Mouse (Mus musculus) ES-E14 (cell line): ENCODE results near the gene Marc2. TPM values are rescaled to one million over a fixed set of nuclear protein-coding genes. Genes with fewer than 3 reads are reported as not detected.

Experiments used
- DNase-seq: peaks from one replicate; pipeline ENCODE4 v3.0.0-alpha.2; 2013; ENCODE audit warnings: low read depth, low spot score
- H3K27ac ChIP-seq: 2 replicates; pipeline ENCODE4 v1.5.1; 2012; ENCODE audit warnings: low read depth, mild to moderate bottlenecking, low read length, moderate library complexity, mixed read lengths; ENCODE audit not compliant: poor library complexity, insufficient read depth, severe bottlenecking
- H3K36me3 ChIP-seq: 2 replicates; pipeline ENCODE4 v1.6.1; 2012; ENCODE audit warnings: mild to moderate bottlenecking, low read length, moderate library complexity, mixed read lengths; ENCODE audit not compliant: control insufficient read depth, poor library complexity, insufficient read depth, severe bottlenecking
- H3K4me1 ChIP-seq, 2 experiments: fragments of 150-350 bp in 1 of 2; sonication (generic) in 1 of 2; 2 replicates each; pipeline ENCODE4 v1.6.1; 2012; ENCODE audit warnings: low read length in 2 of 2, mild to moderate bottlenecking in 1 of 2, mixed read lengths in 1 of 2; ENCODE audit not compliant: control insufficient read depth in 2 of 2, insufficient read depth in 2 of 2, poor library complexity in 1 of 2
- H3K4me3 ChIP-seq, 2 experiments: fragments of 150-350 bp in 1 of 2; sonication (generic) in 1 of 2; 2 replicates each; pipeline ENCODE4 v1.5.1; 2012; ENCODE audit warnings: low read length in 2 of 2, low read depth in 1 of 2, mild to moderate bottlenecking in 1 of 2, mixed read lengths in 1 of 2; ENCODE audit not compliant: insufficient read depth in 1 of 2, poor library complexity in 1 of 2, severe bottlenecking in 1 of 2
- H3K9ac ChIP-seq: 2 replicates; pipeline ENCODE4 v1.6.1; 2012; ENCODE audit warnings: low read depth, mild to moderate bottlenecking, low read length, mixed read lengths; ENCODE audit not compliant: poor library complexity, insufficient read depth, severe bottlenecking
- H3K9me3 ChIP-seq: fragments of 150-350 bp; sonication (generic); 2 replicates; pipeline ENCODE4 v1.6.1; 2012; ENCODE audit warnings: low read depth, mild to moderate bottlenecking, low read length; ENCODE audit not compliant: control insufficient read depth, insufficient read depth
- CHD2 ChIP-seq: IDR thresholded peaks from 2 replicates; pipeline ENCODE4 v1.6.1; 2014; ENCODE audit warnings: mild to moderate bottlenecking, low read depth, low read length, inconsistent platforms
- HCFC1 ChIP-seq: IDR thresholded peaks from 2 replicates; pipeline ENCODE4 v1.6.1; 2012; ENCODE audit warnings: low read length, inconsistent platforms, borderline replicate concordance; ENCODE audit not compliant: insufficient read depth
- MAFK ChIP-seq: IDR thresholded peaks from 2 replicates; pipeline ENCODE4 v1.6.1; 2014; ENCODE audit warnings: mild to moderate bottlenecking, low read depth, low read length, inconsistent platforms; ENCODE audit not compliant: insufficient read depth
- ZC3H11A ChIP-seq: IDR thresholded peaks from 2 replicates; pipeline ENCODE4 v1.6.1; 2012; ENCODE audit warnings: low read depth, mild to moderate bottlenecking, inconsistent platforms, low read length, borderline replicate concordance
- ZNF384 ChIP-seq: IDR thresholded peaks from 2 replicates; pipeline ENCODE4 v1.6.1; 2012; ENCODE audit warnings: low read depth, low read length, inconsistent platforms
- in situ Hi-C, 2 experiments: fragments of 600-800 bp; cut with MboI; formaldehyde crosslinking; loops; one replicate each; pipeline ENCODE4 v1.15.1; 2025; ENCODE audit warnings: low sequenced_read_pairs in 2 of 2, inconsistent platforms in 1 of 2; ENCODE audit not compliant: unreplicated experiment in 2 of 2
- total RNA-seq: library from RNA; depleted of rRNA; stranded (reverse); fragments of 300-350 nt; gene quantifications from 2 replicates; pipeline ENCODE4 v1.2.3, GENCODE M21; 2012

Marc2 gene
- total RNA-seq, 1 experiment: 58.1 TPM

DNA sequence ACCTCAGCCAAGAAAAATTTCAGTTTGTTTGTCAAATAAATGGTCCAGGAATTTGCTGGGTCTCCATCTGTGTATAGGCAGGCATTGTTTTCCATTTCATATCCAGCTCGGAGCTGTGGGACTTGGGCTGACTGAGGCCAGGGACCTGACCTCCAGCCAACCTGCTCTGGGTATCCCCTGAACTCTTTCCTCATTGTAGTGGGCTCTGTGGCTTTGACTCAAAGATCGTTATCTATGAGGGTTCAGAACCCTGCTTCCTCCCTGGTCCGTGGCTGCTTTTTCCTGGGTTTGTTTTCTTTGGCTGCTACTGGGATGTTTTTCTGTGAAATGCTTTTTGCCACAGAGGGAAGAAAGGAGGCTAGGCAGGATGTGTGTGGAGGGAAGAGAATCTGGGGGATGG lies 7.7 kb upstream of the Marc2 start:
- no peak for DNase-seq
- H3K4me3 ChIP-seq: no peak overlapping the region
- H3K4me1 ChIP-seq: peaks cover 0 to 6% of the 10 kb centered on the region in 2 experiments; a peak in 2 of 4 replicates
- no peaks in the 10 kb centered on the region for H3K9me3 ChIP-seq
- no peak overlapping the region for H3K27ac ChIP-seq
- no peaks in the 10 kb centered on the region for H3K36me3 ChIP-seq
- no peak overlapping the region for H3K9ac ChIP-seq
- in situ Hi-C loops: no loop called here
- no peak for TF ChIP-seq ZNF384
- TF ChIP-seq CHD2: no peak
- no peak for TF ChIP-seq MAFK
- TF ChIP-seq HCFC1: no peak
- TF ChIP-seq ZC3H11A: no peak

DNA sequence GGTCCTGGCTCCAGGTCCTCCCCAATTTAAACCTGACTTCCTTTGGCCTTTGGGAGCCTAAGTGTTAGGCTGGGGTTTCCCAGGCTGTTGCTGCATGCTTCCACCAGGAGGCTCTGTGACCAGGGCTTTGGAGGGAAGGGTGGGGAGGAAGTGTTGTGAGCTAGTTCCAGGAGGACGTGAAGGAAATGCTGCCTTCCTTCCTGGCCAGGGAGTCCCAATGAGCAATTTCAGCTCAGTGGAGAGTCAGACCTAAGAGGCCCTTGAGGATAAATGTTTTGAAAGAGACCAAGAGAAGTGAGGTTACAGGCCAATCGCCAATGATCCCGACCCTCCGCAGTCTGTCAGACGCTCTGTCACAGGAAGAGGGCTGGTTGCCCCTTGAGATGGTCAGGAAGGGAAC lies 7.1 kb upstream of the Marc2 start:
- in situ Hi-C loops: no loop called here
- H3K9ac ChIP-seq: no peak overlapping the region
- peaks cover 0 to 6% of the 10 kb centered on the region in 2 experiments; a peak in 2 of 4 replicates for H3K4me1 ChIP-seq
- TF ChIP-seq ZC3H11A (0 out of 2 replicates have a peak, but pooled peaks have one; percentile 8), ZNF384 (no peak)
- H3K9me3 ChIP-seq: no peaks in the 10 kb centered on the region
- no peak overlapping the region for H3K27ac ChIP-seq
- DNase-seq: peak; percentile 69
- no peaks in the 10 kb centered on the region for H3K36me3 ChIP-seq
- H3K4me3 ChIP-seq: 0 out of 4 replicates have a peak overlapping the region, but pooled peaks of 1 of the 2 experiments have one; percentile 8

DNA sequence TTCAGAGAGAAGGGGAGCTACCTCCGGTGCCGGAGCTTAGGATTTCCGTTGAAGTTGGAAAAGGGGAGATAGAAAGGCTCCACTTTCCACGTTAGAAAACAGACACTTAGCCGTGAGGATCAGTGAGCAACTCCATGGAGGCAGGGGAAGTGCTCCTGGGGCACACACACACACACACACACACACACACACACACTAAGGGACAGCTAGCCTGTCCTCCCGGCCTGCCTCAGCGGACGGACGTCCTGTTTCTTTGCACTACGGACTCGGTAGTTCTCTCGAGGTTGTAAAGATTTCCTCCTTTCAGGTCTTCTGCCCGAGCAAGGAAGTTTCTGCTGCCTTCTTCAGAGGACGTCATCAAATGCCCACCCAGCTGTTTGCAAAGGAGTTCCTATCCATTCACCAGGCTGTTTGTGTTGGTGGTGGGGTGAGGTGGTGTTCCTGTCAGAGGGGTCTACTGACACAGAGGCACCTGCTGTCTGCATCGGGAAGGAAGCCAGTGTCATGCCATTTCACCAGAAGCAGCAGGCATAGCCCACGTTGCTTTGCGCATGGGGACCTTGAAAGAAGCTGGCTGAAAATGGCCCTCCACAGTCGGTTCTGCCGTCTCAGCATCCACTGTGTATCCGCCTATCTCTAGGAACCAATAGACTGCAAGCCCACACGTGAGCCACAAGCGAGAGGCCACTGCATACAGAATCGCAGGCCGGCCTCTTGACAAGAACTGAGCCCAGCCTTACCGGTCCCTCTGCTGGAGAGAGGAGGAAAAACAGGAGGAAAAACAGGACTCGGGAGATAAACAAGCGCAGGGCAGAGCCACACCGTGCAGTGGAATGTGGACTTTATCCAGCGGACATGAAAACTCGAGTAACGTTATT lies 5.7 kb upstream of the Marc2 start:
- no peaks in the 10 kb centered on the region for H3K9me3 ChIP-seq
- H3K4me3 ChIP-seq: peak overlapping the region in 1 of 2 experiments; percentile 17; a peak in 1 of 4 replicates
- TF ChIP-seq HCFC1: no peak
- TF ChIP-seq MAFK: 0 out of 2 replicates have a peak, but pooled peaks have one; percentile 6
- no peak for TF ChIP-seq ZNF384
- TF ChIP-seq ZC3H11A: 0 out of 2 replicates have a peak, but pooled peaks have one; percentile 2
- no peak for TF ChIP-seq CHD2
- no peak overlapping the region for H3K27ac ChIP-seq
- no peaks in the 10 kb centered on the region for H3K36me3 ChIP-seq
- DNase-seq: peak; percentile 81
- peaks cover 0 to 6% of the 10 kb centered on the region in 2 experiments; a peak in 2 of 4 replicates for H3K4me1 ChIP-seq
- H3K9ac ChIP-seq: no peak overlapping the region
- in situ Hi-C loops: no loop called here

DNA sequence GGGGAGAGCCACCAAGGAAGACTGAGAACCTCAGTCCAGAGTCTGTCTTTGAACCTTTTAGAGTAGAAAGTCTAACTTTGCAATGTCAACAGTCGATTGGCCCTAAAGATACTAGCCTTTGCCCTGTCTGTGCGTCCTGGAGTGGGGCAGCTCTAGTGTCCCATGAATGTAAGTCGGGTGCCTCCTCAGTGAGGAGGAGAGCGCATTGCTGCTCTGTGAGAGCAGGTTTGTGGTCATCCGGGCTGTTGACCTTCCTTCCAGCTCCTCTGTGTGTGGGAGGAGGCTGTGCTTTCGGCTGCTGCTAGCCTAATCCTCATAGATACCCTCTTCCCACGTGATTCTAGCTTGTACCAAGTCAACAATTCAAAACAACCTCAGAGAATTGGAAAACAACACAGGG lies 4.9 kb upstream of the Marc2 start:
- no peaks in the 10 kb centered on the region for H3K36me3 ChIP-seq
- H3K9me3 ChIP-seq: no peaks in the 10 kb centered on the region
- DNase-seq: no peak
- no peak overlapping the region for H3K4me3 ChIP-seq
- in situ Hi-C loops: no loop called here
- no peak overlapping the region for H3K9ac ChIP-seq
- peaks cover 0 to 6% of the 10 kb centered on the region in 2 experiments; a peak in 2 of 4 replicates for H3K4me1 ChIP-seq
- TF ChIP-seq CHD2 (no peak), ZNF384 (no peak), MAFK (no peak), ZC3H11A (no peak), HCFC1 (no peak)
- H3K27ac ChIP-seq: no peak overlapping the region

DNA sequence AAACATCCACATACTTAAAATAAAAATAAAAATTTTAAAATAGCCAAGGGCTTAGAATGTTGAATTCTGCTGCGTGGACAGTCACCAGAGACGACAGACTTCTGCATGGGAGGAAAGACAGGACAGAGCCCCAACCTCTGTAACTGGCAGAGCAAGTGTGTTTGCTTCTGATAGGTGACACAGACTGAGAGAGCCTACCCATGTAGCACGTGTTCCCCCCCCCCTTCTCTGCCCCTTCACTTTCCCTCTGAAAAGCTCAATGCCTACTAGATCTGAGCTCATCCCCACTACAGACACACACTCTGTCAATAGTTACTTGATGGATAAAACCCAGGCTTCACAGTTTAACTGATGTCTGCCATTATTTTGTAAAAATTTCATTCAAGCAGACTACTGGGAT lies 722 bp upstream of the Marc2 start:
- in situ Hi-C loops: no loop called here
- H3K9ac ChIP-seq: no peak overlapping the region

More for the DNA sequence above, 722 bp upstream of the Marc2 start:
- TF ChIP-seq ZNF384 (no peak), MAFK (no peak), ZC3H11A (no peak), CHD2 (no peak), HCFC1 (no peak)
- H3K4me1 ChIP-seq: peaks cover 0 to 3% of the 10 kb centered on the region in 2 experiments; a peak in 3 of 4 replicates
- H3K27ac ChIP-seq: no peak overlapping the region
- H3K36me3 ChIP-seq: no peaks in the 10 kb centered on the region
- DNase-seq: no peak
- no peak overlapping the region for H3K4me3 ChIP-seq
- H3K9me3 ChIP-seq: no peaks in the 10 kb centered on the region
